Mouse (Mus musculus): ENCODE measurements at regions not wholly inside any gene's neighbourhood (a gene's known extent, or its start where the extent isn't known, plus 50 kb on each side); places are given as distances from the start of the nearest gene placed in this dataset.

DNA sequence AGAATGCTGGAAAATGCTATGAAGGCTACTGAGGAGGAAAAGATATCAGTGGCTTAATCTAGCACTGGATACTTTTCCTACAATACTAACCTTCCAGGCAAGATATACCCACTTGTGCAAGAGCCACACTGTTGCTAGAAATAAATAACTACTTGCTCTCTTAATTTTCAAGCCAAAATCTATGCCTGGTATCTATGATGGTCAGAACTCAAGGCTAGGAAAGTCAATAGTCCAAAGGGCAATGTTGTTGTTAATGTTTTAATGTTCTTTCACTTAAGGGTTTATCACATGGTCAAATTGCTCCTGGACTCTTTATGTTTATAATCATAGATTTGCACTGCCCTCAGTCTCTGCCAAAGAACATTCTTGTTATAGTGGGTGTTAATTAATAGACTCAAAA, 533.5 kb downstream of the Kcnj2 start:
- DNase-seq: no peak

DNA sequence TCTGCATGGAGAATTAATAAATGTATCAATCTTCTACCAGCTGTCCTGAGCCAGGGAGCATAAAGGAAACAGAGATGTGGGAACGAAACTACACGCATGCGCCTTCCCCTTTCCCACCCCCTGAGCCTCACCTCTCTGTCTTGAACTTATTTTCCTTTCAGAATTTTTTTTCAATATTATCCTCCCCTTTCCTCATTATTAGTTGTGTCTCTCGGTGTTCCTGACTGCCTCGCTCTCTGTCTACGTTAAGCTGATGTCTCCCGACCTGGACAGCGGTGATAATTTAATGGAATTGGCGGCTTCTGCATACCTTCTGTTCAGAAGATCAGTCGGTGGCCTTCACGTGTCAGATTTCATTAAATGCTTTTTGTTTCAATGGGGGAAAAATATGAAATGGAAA, 539.2 kb downstream of the Kcnj2 start:
- no peak for DNase-seq

DNA sequence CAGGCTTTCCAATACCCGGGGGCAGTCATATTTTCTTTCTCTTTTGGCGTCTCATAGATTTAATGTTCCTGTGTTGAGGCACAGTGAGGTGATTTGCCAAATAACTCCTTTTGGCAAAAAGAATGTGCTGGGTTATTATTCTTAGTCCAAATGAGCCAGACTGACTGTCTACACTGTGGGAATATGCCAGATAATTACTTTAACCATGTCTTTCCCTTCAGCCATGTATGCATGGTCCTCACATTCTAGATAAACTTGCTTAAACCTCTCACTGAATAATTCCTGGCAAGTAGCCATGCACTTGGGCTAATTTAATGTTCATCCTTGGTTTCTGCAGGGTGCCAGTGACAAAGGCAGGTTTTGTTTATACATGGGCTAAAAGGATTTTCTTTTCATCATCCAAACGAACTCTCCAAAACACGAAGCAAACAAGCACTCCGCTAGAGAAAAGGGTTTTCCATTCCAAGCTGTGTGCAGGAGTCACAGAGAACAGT, 544.6 kb downstream of the Kcnj2 start:
- no peak for DNase-seq

DNA sequence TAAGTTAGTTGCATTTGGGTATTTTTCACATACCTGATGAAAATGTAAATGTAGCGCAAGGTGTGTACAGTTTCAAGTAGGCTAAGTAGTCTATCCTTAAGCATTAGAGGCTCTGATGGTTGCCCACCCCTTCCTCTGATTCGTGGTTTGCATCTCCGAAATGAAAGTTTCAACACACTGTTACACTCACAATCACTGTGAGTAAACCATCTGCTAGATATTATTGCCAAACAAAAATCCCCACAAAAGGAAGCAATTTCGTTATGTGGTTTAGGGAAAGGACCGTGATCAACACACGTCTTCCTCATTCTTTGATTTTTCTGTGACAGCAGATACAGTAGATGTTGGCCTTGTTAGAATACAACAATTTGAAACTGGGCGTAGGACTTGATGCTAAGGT, 577.6 kb downstream of the Kcnj2 start:
- DNase-seq: no peak

DNA sequence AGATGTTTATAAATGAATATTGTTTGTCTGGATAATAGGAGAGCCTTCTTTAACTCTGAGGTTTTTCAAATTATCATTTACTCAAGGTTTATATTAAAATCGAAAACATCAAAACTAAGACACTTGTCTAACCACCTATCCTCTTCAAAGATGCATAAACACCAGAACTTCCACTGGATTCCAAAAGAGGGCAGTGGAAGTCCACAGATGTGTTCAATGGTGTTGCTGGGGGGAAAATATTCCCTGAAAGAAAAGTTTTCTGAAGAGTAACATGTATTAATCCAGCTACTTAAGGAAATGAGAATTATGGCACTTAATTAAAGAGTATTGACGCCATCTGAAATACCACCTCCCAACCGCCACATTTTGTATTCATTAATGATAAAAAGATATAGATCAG, 586.9 kb downstream of the Kcnj2 start:
- peak in 1 of 2 experiments; percentile 6 for DNase-seq

DNA sequence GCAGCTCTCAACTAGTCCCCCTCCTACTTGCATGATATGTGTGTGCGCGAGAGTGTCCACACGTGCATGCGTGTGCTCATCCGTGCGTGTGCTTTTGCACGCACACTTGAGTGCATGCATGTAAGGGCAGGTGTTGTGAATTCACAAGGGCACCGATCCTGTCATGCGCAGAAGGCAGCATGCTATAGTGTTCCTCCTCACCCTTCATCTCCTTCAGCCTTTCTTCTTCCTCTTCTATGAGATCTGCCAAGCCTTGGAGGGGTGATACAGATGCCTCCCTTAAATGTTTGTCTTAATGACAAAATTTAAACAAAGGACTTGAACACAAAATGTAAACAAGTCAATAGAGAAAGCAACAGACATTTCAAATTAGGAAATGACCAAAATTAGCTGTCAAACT, 591.8 kb downstream of the Kcnj2 start:
- DNase-seq: no peak

DNA sequence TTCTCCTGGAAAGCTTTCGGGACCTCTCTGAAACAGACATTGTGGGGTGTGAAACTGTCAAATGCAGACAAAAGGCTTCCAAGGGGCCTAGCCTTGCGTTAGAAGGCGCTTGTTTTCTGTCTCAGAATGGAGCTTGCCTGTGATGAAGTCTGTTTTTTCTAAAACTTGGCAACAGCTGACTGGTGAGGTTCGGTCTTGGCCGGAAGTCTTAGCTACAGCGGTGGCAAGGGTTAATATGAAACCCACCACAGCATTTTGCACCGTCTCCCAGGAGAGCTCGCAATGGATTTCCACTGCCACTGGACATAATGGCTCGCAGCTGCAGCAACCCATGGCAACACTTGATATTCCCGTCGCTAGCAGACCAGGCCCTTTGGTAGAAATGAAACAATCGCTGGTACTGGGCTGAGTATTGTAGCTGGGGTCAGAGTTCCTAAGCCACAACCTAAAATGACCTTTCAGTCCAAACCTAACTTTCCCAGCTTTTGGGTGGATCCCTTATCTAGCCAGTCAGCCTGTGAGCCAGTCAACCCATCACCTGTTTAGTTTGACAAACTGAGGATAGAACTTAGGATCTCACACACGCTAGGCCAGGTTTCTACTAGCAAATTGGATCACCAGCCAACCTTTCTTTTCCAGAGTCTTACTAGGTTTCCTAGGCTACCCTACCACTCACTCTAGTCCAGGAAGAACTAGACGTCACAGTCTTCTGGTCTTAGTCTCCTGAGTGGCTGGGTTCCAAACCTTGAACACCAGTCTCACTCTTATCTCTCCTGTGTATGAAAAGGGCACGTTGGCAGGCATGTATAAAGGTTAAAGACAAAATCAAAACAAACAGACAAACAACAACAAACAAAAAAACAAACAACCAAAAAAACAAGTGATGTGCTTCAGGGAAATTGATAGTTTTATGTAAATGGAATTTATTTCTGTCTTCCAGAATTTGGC, 592.7 kb downstream of the Kcnj2 start:
- no peak for DNase-seq

DNA sequence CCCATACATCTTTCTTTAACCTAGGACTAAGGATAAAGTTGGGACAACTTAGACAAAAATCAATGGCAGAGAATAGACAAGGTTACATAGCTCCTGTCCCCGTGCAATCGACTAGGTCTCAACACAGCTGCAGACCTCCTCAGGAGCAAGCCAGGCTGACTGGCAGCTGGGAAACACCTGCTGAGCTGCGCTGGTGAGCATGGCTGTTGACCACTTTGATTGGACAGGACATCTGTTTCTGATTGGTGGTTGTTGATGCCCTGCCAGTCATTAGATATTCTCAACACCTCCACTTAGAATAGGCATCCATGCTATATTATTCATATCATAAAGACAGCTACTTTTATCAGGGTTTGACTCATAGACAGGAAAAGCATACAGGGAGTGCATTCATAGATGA, 597.3 kb downstream of the Kcnj2 start:
- no peak for DNase-seq

DNA sequence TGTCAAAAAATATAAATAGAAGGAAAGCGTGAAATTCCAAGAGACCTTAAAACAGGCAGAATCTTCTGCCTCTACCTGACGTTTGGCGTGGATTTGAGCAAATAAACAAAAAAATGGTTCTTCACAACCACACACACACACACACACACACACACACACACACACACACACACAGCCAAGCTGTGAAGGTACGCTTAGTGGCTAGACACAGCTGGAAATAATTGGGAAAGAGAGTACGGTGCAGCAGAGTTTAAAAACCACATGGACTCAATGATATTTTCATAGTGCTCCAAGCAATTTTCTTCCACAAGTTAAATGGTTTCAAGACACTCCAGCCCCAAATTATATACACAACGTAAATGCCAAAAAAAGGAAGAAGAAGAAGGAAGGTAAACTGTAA, 600.4 kb downstream of the Kcnj2 start:
- DNase-seq: no peak

DNA sequence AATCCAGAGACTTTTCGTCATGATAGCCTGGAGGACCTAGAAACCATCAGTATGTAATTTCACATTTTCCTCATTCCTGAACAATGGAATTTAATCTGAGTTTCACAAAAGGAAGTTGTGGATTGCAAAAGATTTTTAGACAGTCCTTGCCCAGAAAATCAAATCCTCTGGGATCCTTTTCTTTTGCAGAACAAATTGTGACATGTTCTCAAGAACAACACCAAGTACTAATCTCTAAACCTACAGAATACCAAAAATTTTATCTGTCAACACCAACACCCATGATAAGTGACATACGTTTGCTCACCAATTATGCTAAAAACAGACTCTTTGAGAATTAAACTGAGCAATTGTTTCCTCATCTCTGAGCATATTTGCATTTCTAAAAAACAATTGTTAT, 605.9 kb downstream of the Kcnj2 start:
- no peak for DNase-seq

DNA sequence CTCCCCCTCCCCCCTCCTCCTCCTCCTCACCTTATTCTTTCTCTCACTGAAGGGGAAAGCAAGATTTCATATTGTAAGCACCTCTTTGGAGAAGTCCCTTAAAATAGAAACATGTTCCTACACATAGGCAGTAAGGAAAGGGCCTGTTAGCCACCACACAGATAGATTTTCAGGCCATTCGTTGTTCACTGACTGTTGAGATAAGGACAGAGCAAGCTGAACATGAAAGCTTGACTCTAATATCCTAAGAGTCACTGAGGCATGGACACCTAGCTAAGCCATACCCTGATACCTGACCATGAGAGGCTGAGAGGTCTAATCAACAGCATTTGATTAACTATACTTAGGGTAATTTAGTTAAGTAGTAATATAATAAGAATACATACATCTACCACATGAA, 609.7 kb downstream of the Kcnj2 start:
- DNase-seq: no peak

DNA sequence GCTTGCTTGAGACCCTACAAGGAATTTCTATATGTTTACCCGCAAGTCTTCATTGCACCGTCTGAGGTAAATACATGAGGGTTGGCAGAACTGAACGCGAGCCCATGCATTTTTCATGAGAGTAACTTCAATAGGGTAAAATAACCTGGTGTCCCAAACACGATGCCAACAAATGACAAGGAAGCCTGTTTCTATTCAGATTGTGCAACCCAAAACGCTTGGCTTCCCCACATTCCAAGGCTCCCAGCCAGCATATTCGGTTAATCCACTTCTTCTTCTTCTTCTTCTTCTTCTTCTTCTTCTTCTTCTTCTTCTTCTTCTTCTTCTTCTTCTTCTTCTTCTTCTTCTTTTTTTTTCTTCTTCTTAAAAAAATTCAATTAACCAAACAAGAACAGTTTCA, 616.4 kb downstream of the Kcnj2 start:
- no peak for DNase-seq

DNA sequence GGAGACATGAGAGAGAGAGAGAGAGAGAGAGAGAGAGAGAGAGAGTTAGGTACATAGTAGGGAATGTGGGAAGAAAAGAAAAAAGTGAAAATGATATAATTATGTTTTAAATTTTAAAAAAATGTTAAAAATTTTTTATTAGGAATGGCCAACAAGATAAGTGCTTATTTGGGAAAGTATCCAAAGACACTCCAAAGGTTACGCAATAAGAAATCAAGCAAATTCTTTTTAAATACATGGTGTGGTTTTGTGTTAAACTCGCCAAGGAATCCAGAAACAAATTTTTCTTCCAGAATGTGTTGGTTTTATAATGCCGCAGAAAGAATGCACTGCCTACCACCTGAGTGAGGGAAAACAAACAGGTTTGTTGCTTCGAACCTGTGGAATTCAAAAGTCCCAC, 617.9 kb downstream of the Kcnj2 start:
- DNase-seq: no peak

DNA sequence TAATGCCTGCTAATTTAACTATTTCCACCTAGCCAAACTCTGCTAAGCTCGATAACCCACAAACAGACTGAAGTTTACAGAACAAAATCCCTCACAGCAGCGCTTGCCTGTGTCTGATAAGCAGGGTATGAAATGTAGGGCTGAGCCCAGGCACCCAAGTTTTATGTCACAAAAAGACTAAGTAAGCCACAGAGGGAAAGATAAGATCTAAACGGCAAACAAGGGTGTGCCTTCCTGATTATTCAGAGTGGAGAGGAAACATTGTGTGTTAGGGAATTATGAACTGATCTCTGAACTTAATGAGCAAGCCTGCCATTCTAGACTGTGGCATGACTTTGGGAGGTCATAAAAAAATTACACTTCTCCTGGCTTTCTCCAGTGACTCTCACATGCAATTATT, 621.8 kb downstream of the Kcnj2 start:
- DNase-seq: no peak

DNA sequence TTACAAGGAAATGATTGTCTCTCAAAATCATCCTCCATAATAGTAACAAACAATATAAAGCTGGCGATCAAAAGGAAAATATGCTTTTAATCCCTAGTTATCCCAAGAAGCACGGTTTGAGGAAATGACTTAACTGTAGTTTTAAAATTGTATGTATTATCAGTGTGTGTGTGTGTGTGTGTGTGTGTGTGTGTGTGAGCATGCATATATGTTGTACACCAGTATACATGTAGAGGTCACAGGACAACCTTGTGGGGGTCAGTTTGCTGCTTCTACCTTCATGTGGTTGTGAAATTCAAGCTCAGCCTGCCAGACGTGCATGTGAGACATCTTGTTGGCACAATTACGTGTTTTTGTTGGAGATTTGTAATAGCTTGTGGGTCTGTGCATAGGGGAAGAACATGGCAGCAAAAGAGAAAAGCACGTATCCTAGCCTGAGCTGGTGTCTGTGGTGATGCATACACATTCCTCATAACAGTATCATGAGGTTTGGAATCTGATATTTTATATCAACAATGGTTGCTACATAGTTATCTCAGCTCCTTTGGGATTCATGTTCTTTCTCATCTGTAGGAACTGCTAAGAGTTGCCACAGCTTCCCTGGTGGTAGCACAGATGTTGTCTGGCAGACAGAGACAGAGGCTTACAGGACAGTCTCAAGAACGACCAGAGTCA, 622.4 kb downstream of the Kcnj2 start:
- no peak for DNase-seq

DNA sequence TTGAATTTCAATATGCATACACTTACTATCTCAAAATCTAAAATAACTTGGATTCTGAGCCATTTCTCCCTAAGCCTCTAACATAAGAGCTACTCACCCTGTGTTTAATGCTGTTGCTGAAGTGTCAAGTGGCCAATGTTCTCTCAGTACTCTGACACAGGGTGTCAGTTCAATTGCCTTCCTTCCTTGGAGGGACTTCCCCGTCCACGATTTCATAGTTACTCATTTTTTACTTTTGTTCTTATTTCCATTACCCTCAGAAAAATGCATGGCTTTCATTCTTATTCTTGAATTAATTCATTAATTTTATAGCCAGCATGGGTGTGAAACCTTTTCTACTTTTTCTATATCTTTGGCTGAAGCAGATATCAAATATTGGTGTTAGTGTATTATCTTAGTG, 623.9 kb downstream of the Kcnj2 start:
- DNase-seq: no peak

DNA sequence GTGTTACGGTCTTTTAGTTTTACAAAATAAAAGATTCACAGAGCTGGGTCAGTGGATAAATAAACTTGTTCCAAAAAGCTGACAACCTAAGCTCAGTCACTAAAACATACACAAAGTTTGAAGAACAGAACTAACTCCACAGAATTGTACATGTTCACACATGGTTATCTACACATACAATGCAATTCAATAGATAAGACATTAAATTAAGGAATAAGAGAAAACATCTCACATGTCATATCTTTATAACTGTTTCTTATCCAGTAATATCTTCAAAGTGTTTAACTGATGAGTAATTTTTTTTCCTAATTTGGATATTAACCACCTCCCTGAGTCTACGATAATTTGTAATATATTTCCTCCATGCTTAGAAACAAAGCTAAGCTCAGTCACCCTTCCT, 625.5 kb downstream of the Kcnj2 start:
- DNase-seq: no peak

DNA sequence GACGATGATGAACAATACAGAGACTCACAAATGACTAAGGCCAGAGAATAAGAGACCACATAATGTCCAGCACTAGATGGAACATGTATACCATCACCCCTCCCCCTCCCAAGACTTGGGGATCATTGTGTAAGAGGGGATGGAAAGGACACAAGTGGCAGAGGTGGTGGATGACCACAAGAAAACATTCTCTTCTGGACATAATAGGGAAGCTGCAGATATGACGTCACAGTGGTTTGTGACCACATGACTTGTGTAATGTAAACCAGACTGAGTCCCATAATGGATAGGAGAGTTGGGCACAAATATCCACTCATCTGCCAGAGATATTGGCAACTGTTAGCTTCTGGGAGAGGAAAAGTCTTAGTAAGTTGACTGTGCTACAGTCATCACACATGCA, 630.7 kb downstream of the Kcnj2 start:
- DNase-seq: no peak

DNA sequence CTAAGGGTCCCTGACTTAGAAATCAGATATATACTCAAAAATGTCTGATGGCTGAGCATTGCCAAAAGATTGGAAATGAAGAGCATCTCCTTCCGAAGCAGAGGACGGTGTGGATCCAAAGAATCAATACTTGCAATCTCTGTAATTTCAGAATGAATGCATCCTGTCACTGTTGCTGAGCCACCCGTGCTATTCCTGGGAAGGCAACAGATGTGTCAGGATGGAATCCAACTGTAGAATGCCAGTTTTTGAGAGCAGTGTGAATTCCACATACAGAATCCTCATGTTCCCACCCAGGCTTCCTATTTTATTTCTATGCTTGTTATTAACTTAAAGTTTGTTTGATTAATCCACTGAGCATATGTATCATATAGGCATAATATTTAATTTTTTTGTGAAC, 633.9 kb downstream of the Kcnj2 start:
- no peak for DNase-seq

DNA sequence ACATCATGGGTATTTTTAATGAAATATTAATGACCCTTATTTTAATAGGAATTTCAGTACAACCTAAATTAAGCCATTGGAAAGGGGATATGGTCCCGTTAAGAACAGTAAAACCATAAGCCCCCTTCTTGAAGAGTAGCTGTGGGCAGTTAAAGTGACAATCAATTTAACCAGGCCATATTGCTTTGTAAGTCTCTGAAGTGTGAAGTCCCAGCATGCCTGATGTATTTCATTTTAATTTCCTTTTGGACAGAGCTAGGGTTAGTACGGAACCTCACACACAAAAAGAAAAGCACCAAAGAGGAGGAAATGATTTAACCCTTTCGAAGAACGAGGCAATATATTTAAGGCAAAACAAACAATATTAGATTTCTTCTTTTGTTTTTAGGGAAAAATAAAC, 640.9 kb downstream of the Kcnj2 start:
- DNase-seq: no peak

DNA sequence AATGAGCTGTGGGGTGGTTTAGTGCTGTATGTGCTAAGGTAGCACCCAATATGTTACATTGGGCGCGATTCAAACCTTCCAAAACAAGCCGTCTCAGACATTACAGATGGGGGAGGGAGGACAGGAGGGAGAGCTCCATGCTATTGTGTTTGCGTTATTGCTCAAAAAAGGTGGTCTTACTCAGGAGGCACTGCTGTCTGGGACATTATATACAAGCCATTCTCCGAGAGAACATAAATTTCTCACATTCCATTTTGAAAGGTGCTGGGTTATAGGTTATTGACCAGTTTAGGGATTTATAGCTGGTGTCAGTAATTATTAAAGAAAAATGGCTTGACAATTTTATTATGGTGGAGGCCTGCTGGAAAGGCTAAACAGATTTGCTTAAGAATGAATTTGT, 649.4 kb downstream of the Kcnj2 start:
- DNase-seq: no peak

DNA sequence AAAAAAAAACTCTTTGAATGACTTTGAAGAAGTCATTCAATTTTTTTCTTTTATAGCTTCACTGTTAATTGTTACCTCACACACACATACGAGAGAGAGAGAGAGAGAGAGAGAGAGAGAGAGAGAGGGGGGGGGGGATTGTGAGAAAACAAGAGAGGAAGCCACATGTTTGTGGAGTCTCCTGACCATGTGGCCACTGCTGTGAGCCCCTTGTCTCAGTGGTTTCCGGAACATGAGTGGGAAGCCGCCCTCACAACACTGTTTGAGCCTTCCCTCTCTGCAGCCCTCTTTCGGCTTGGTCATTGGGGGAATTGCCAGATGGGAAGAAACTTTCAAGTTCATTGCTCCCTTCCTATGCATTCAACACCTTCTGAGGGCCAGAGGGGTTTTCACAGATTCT, 656.3 kb downstream of the Kcnj2 start:
- no peak for DNase-seq

DNA sequence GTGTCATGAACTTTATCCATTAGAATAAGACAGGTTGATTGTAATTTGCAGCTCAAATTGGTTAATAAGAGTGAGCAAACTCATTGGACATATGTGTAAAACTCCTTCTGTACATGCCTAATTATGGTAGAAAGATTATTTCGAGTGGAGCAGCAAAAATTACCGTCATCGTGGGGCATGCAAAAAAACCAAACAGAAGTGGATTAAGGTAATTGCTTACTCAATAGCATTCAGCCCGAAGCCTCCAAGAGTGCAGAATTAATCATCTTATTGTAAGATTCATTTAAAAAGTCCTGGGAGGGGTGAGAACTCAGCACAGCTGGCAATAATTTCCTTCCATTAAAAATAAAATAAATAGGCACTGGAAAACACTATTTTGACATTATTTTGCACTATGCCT, 662.2 kb downstream of the Kcnj2 start:
- DNase-seq: no peak

DNA sequence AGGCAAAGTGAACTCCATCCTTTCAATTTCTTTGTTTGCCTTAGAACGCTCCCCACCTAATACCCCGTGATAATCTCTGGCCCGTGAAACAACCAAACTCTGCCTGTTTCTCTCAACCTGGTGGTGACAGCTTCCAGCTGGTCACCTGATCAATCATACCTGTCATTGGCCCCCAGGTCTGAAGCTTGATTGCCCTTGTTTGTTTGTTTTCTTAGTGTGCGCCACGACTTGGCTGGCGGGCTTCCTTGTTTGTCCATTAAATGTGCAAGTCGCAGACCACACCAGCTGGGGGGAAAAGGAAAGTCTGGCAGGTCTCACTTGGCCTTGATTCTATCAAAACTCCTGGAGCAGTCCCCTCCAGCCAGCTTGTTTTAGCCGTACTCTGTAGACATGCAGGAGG, 666.1 kb downstream of the Kcnj2 start:
- DNase-seq: no peak
